Mouse (Mus musculus): Measurements from ENCODE around the gene Gm7029. TPM values are rescaled to one million over a fixed set of nuclear protein-coding genes. Genes with fewer than 3 reads are reported as not detected.

Gene Gm7029
- polyA plus RNA-seq, 1 experiment from 2014 or later: not detected

DNA sequence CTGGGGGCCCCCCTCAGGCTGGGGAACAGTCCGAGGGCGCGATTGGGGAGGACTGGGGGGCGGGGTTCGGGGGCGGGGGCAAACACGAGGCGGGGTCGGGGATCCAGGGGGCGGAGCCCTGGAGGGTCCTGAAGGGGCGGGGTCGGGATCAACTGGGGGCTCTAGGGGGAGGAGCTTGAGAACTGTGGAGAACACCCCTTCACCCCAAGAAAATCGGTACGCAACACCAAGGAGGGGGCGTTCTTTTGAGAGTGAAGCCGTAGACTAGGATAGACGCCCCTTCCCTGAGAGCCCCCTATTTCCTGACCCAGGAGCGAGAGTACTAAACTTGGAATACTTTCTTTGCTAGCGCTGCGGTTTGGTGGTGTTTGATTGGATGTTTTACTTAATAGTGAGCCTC, 42.7 kb downstream of the Gm7029 start:
- H3K4me1 ChIP-seq: peaks cover 28% of the 10 kb centered on the region
- H3K36me3 ChIP-seq: peaks cover 40% of the 10 kb centered on the region
- H3K9ac ChIP-seq: peak overlapping the region; percentile 29; the same call in 1 of the 2 replicates
- ATAC-seq (ENCODE audit: insufficient read depth, low FRiP score, low read depth): 0 out of 2 replicates have a peak, but pooled peaks have one; percentile 1
- peak overlapping the region; percentile 70 for H3K4me2 ChIP-seq
- no peaks in the 10 kb centered on the region for H3K9me3 ChIP-seq
- WGBS: under 1% methylated on average over 19 of the region's 20 CpGs
- no peaks in the 10 kb centered on the region for H3K27me3 ChIP-seq (replicated peaks)
- H3K27ac ChIP-seq: peak overlapping the region; percentile 87
- peak overlapping the region; percentile 58 for H3K4me3 ChIP-seq (replicated peaks)

GRCm38 (mm10) chr17:33916847-33917655, 43.4 kb downstream of the Gm7029 start:
- H3K27ac ChIP-seq: peak overlapping the region; percentile 87; the same call in 1 of the 2 replicates
- 73% methylated on average over 31 of the region's 31 CpGs for WGBS

DNA sequence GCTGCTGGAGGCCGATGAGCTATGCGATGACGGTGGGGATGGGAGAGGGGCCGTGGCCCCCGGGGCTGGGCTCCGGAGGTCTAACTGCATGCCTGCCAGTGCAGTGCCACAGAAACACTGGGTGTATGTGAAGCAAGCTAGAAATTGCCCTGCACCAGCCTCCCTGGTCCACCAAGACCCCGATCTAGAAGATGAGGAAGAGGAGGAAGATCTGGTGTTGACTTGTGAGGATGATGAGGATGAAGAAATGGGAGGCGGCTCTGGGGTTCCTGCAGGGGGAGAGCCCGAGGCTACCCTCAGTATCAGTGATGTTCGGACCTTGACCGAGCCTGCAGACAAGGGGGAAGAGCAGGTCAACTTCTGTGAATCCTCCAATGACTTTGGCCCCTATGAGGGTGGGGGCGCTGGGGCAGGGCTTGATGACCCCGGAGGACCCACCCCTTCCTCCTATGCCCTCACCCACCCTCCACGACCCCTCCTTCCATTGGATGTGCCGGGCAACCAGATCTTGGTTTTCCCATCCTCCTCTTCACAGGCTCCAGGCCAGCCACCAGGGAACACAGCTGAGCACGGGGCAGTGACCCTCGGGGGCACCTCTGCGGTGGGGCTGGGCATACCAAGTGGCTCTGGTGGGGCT, 44.1 kb downstream of the Gm7029 start:
- no peaks in the 10 kb centered on the region for H3K9me3 ChIP-seq
- no peak overlapping the region; the same call in 1 of the 2 replicates for H3K4me3 ChIP-seq (replicated peaks)
- peaks cover 27% of the 10 kb centered on the region for H3K36me3 ChIP-seq
- H3K9ac ChIP-seq: no peak overlapping the region
- no peaks in the 10 kb centered on the region for H3K27me3 ChIP-seq (replicated peaks)
- peaks cover 24% of the 10 kb centered on the region for H3K4me1 ChIP-seq
- no peak overlapping the region; the same call in 1 of the 2 replicates for H3K27ac ChIP-seq
- 80% methylated on average over 18 of the region's 18 CpGs for WGBS
- ATAC-seq (ENCODE audit: insufficient read depth, low FRiP score, low read depth): no peak
- H3K4me2 ChIP-seq: 0 out of 2 replicates have a peak overlapping the region, but pooled peaks have one; percentile 3

More at GRCm38 (mm10) chr17:33916847-33917655, 43.4 kb downstream of the Gm7029 start:
- Histone ChIP-seq H3K4me1 (peaks cover 24% of the 10 kb centered on the region), H3K27me3 (replicated peaks) (no peaks in the 10 kb centered on the region), H3K4me2 (peak overlapping the region; percentile 70), H3K9ac (no peak overlapping the region), H3K4me3 (replicated peaks) (peak overlapping the region; percentile 58), H3K9me3 (no peaks in the 10 kb centered on the region), H3K36me3 (peaks cover 32% of the 10 kb centered on the region)
- ATAC-seq (ENCODE audit: insufficient read depth, low FRiP score, low read depth): no peak

DNA sequence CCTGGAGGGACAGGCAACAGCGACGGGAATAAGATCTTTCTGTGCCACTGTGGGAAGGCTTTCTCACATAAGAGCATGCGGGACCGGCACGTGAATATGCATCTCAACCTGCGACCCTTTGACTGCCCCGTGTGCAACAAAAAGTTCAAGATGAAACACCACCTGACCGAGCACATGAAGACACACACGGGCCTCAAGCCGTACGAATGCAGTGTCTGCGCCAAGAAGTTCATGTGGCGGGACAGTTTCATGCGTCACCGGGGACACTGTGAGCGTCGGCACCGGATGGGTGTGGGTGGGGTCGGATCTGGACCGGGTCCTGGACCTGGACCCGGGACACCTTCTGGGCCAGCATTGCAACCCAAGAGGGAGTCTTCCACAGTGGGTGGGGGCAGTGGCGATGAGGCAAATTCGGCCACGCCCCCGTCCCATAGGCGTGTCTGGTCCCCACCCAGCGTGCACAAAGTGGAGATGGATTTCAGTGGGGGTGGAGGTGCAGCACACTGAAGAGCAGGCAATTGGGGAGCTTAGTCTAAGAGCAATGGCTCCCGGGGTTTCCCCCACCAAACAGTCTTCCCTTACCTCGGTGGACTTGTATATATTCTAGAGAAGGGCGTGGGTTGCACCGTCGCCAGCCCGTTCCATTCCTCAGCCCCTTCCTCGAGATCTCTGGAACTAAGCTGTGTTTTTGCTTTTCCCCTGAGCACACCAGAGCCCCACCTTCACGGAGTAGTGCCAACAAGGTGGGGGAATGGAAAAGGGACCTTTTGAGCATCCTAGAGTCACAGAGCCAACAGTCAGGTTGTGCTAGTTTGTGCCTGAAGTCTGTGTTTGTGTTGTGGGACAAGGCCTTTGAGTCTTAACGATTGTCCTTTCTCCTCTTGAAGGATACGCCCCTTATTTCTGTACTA, 44.9 kb downstream of the Gm7029 start:
- peaks cover 21% of the 10 kb centered on the region for H3K36me3 ChIP-seq
- 0 out of 2 replicates have a peak overlapping the region, but pooled peaks have one; percentile 70 for H3K9ac ChIP-seq
- H3K4me1 ChIP-seq: peaks cover 24% of the 10 kb centered on the region
- no peaks in the 10 kb centered on the region for H3K9me3 ChIP-seq
- H3K27me3 ChIP-seq (replicated peaks): no peaks in the 10 kb centered on the region
- peak overlapping the region; percentile 94 for H3K4me2 ChIP-seq
- peak overlapping the region; percentile 91 for H3K27ac ChIP-seq
- H3K4me3 ChIP-seq (replicated peaks): peak overlapping the region; percentile 72
- 52% methylated on average over 37 of the region's 37 CpGs for WGBS
- no peak for ATAC-seq (ENCODE audit: insufficient read depth, low FRiP score, low read depth)

- peaks cover 24% of the 10 kb centered on the region for H3K4me1 ChIP-seq
- peak overlapping the region; percentile 70 for H3K9ac ChIP-seq
- peak overlapping the region; percentile 91 for H3K27ac ChIP-seq
- peak overlapping the region; percentile 94 for H3K4me2 ChIP-seq
- 1% methylated on average over 51 of the region's 52 CpGs for WGBS
- H3K27me3 ChIP-seq (replicated peaks): no peaks in the 10 kb centered on the region
- H3K4me3 ChIP-seq (replicated peaks): peak overlapping the region; percentile 72
- no peaks in the 10 kb centered on the region for H3K9me3 ChIP-seq
- H3K36me3 ChIP-seq: peaks cover 15% of the 10 kb centered on the region; the same call in 1 of the 2 replicates
- ATAC-seq (ENCODE audit: insufficient read depth, low FRiP score, low read depth): peak; percentile 67
Measured at GRCm38 (mm10) chr17:33919351-33920281, 46.0 kb downstream of the Gm7029 start.

- peaks cover 15% of the 10 kb centered on the region; the same call in 1 of the 2 replicates for H3K36me3 ChIP-seq
- peak overlapping the region; percentile 72 for H3K4me3 ChIP-seq (replicated peaks)
- no peaks in the 10 kb centered on the region for H3K9me3 ChIP-seq
- H3K4me2 ChIP-seq: peak overlapping the region; percentile 94
- peak; percentile 11; the same call in 1 of the 2 replicates for ATAC-seq (ENCODE audit: insufficient read depth, low FRiP score, low read depth)
- H3K27ac ChIP-seq: peak overlapping the region; percentile 91
- H3K27me3 ChIP-seq (replicated peaks): no peaks in the 10 kb centered on the region
- WGBS: under 1% methylated on average over 36 of the region's 36 CpGs
- peaks cover 19% of the 10 kb centered on the region for H3K4me1 ChIP-seq
- peak overlapping the region; percentile 70 for H3K9ac ChIP-seq
Measured at GRCm38 (mm10) chr17:33920282-33921097, 46.9 kb downstream of the Gm7029 start.

- no peaks in the 10 kb centered on the region for H3K27me3 ChIP-seq (replicated peaks)
- no peak overlapping the region for H3K9ac ChIP-seq
- H3K4me2 ChIP-seq: no peak overlapping the region
- no peaks in the 10 kb centered on the region for H3K9me3 ChIP-seq
- H3K36me3 ChIP-seq: peaks cover 15% of the 10 kb centered on the region
- no peak for ATAC-seq (ENCODE audit: insufficient read depth, low FRiP score, low read depth)
- H3K4me1 ChIP-seq: peaks cover 19% of the 10 kb centered on the region
- no peak overlapping the region for H3K27ac ChIP-seq
- H3K4me3 ChIP-seq (replicated peaks): peak overlapping the region; percentile 72; the same call in 1 of the 2 replicates
- 84% methylated on average over 7 of the region's 7 CpGs for WGBS
Measured at GRCm38 (mm10) chr17:33921361-33921760, 47.7 kb downstream of the Gm7029 start.

Small RNAs within 50 kb of the gene (microRNA-seq; reads per million reads assigned to microRNA genes)
- not detected for gene Gm27740

Other genes starting within 250 kb of the Gm7029 start
- 35.5 and 38.1 TPM in 2 replicates for gene Zfp414, start 244.7 kb upstream of the Gm7029 start, polyA plus RNA-seq (2015; fragmentation: Nextera tagmentation; extraction: Ambion mirVana)
- gene Pram1, start 235.8 kb upstream of the Gm7029 start, polyA plus RNA-seq (2015; fragmentation: Nextera tagmentation; extraction: Ambion mirVana): 1.1 and 1.4 TPM in 2 replicates
- 248 and 307 TPM in 2 replicates for gene Hnrnpm, start 187.0 kb upstream of the Gm7029 start, polyA plus RNA-seq (2015; fragmentation: Nextera tagmentation; extraction: Ambion mirVana)
- gene March2, start 155.2 kb upstream of the Gm7029 start, polyA plus RNA-seq (2015; fragmentation: Nextera tagmentation; extraction: Ambion mirVana): 59.8 and 70.8 TPM in 2 replicates
- gene Rab11b, start 113.3 kb upstream of the Gm7029 start, polyA plus RNA-seq (2015; fragmentation: Nextera tagmentation; extraction: Ambion mirVana): 249 and 270 TPM in 2 replicates
- 22.6 and 24.7 TPM in 2 replicates for gene Angptl4, start 92.0 kb upstream of the Gm7029 start, polyA plus RNA-seq (2015; fragmentation: Nextera tagmentation; extraction: Ambion mirVana)
- gene Kank3, start 63.3 kb upstream of the Gm7029 start, polyA plus RNA-seq (2015; fragmentation: Nextera tagmentation; extraction: Ambion mirVana): 31.4 and 31.5 TPM in 2 replicates
- gene Rps28, start 49.3 kb upstream of the Gm7029 start, polyA plus RNA-seq (2015; fragmentation: Nextera tagmentation; extraction: Ambion mirVana): 888 and 917 TPM in 2 replicates
- gene Ndufa7, start 49.3 kb upstream of the Gm7029 start, polyA plus RNA-seq (2015; fragmentation: Nextera tagmentation; extraction: Ambion mirVana): 459 and 493 TPM in 2 replicates
- 59.1 and 62.6 TPM in 2 replicates for gene Cd320, start 30.7 kb upstream of the Gm7029 start, polyA plus RNA-seq (2015; fragmentation: Nextera tagmentation; extraction: Ambion mirVana)
- 7.7 and 7.9 TPM in 2 replicates for gene Kifc1, start 16.8 kb downstream of the Gm7029 start, polyA plus RNA-seq (2015; fragmentation: Nextera tagmentation; extraction: Ambion mirVana)
- 0.95 and 1.1 TPM in 2 replicates for gene Platr17, start 31.3 kb downstream of the Gm7029 start, polyA plus RNA-seq (2015; fragmentation: Nextera tagmentation; extraction: Ambion mirVana)
- gene Daxx, start 35.6 kb downstream of the Gm7029 start, polyA plus RNA-seq (2015; fragmentation: Nextera tagmentation; extraction: Ambion mirVana): 39.1 and 41.5 TPM in 2 replicates
- gene Tapbp, start 42.1 kb downstream of the Gm7029 start, polyA plus RNA-seq (2015; fragmentation: Nextera tagmentation; extraction: Ambion mirVana): 47.3 and 50.1 TPM in 2 replicates
- 15.4 and 16.6 TPM in 2 replicates for gene Zbtb22, start 42.1 kb downstream of the Gm7029 start, polyA plus RNA-seq (2015; fragmentation: Nextera tagmentation; extraction: Ambion mirVana)
- gene Rgl2, start 55.7 kb downstream of the Gm7029 start, polyA plus RNA-seq (2015; fragmentation: Nextera tagmentation; extraction: Ambion mirVana): 38.5 and 43.6 TPM in 2 replicates
- gene Pfdn6, start 66.5 kb downstream of the Gm7029 start, polyA plus RNA-seq (2015; fragmentation: Nextera tagmentation; extraction: Ambion mirVana): 155 and 159 TPM in 2 replicates
- gene Wdr46, start 66.8 kb downstream of the Gm7029 start, polyA plus RNA-seq (2015; fragmentation: Nextera tagmentation; extraction: Ambion mirVana): 36.1 and 40.6 TPM in 2 replicates
- gene B3galt4, start 77.7 kb downstream of the Gm7029 start, polyA plus RNA-seq (2015; fragmentation: Nextera tagmentation; extraction: Ambion mirVana): 7.5 and 8.2 TPM in 2 replicates
- 42.4 and 49.2 TPM in 2 replicates for gene Vps52, start 82.0 kb downstream of the Gm7029 start, polyA plus RNA-seq (2015; fragmentation: Nextera tagmentation; extraction: Ambion mirVana)
- gene Rps18, start 82.2 kb downstream of the Gm7029 start, polyA plus RNA-seq (2015; fragmentation: Nextera tagmentation; extraction: Ambion mirVana): 1,803 TPM in 2 replicates
- gene H2-K1, start 126.5 kb downstream of the Gm7029 start, polyA plus RNA-seq (2015; fragmentation: Nextera tagmentation; extraction: Ambion mirVana): 112 and 124 TPM in 2 replicates
- gene Ring1, start 150.8 kb downstream of the Gm7029 start, polyA plus RNA-seq (2015; fragmentation: Nextera tagmentation; extraction: Ambion mirVana): 19.3 and 21.0 TPM in 2 replicates
- gene H2-Ke6, start 154.2 kb downstream of the Gm7029 start, polyA plus RNA-seq (2015; fragmentation: Nextera tagmentation; extraction: Ambion mirVana): 50.8 and 58.4 TPM in 2 replicates
- gene Slc39a7, start 157.8 kb downstream of the Gm7029 start, polyA plus RNA-seq (2015; fragmentation: Nextera tagmentation; extraction: Ambion mirVana): 169 and 199 TPM in 2 replicates
- 43.6 and 45.0 TPM in 2 replicates for gene Rxrb, start 158.0 kb downstream of the Gm7029 start, polyA plus RNA-seq (2015; fragmentation: Nextera tagmentation; extraction: Ambion mirVana)
- gene Col11a2, start 165.6 kb downstream of the Gm7029 start, polyA plus RNA-seq (2015; fragmentation: Nextera tagmentation; extraction: Ambion mirVana): 1.3 and 1.5 TPM in 2 replicates
- gene H2-Oa, start 218.5 kb downstream of the Gm7029 start, polyA plus RNA-seq (2015; fragmentation: Nextera tagmentation; extraction: Ambion mirVana): 0.79 and 1.2 TPM in 2 replicates
- 10.8 and 12.1 TPM in 2 replicates for gene H2-DMa, start 245.7 kb downstream of the Gm7029 start, polyA plus RNA-seq (2015; fragmentation: Nextera tagmentation; extraction: Ambion mirVana)
- gene Brd2, start 248.8 kb downstream of the Gm7029 start, polyA plus RNA-seq (2015; fragmentation: Nextera tagmentation; extraction: Ambion mirVana): 98.3 and 107 TPM in 2 replicates